Mouse (Mus musculus) naive thymus-derived CD4-positive, alpha-beta T cell, adult 2 months (primary cell): ENCODE results near the gene Rab30.

ENCODE experiments used
- DNase-seq: peaks from one replicate; pipeline ENCODE4 v3.0.0-alpha.2; 2011; ENCODE audit warnings: low read depth

Rab30 gene

DNA sequence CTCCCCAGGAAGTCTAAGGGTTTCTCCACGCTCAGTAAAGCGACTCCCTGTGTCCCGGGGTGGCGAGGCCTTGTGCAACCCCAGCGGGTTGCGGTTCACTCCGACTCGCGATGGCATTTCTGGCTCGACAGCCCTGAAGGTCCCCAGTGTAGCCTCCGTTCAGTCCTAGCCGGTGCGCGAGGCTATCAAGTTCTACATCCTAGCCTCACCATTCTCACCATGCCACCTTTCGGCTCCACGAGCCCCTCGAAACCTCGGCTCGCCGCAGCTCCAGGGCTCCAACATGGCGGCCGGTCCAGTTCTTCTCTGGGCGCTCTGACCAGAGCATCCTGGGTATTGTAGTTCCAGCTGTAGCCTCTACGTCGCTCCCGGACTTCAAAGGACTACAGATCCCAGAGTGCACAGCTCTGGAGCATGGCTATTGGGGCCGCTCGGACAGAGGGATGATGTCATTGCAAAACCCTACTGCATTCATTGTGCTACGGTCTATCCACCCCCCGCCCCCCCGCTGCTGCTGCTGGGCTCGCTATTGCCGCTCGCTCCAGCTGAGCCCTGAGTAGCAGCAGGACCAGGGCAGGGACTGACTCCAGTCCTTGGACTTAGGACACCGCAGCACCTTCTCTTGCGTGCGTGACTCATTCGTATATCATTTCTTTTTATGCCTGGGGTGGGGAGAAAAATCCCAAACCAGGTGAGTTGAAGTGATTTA lies at the start of gene Rab30:
Gene Rab30, plus strand, starts transcription at position 452 of the 709 bp plus-strand sequence.
- peak; percentile 95 for DNase-seq

DNA sequence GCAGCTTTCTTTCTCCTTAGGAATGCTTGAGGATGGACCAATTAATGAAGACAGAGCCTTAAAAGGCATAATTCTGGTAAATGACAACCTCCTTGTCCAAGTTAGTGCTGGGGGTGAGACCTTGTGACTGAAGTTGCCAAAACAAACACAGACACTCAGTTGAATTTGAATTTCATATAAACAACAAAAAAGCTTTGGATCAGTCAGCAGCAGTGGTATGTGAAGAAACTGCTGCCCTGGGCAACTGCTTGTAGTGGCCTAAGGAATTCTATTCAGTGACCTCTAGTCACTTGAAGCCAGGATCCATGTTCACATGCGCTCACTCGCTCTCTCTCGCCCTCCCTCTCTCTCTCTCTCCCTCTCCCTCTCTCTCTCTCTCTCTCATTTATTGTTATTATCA lies 45.0 kb upstream of the Rab30 start:
- no peak for DNase-seq

DNA sequence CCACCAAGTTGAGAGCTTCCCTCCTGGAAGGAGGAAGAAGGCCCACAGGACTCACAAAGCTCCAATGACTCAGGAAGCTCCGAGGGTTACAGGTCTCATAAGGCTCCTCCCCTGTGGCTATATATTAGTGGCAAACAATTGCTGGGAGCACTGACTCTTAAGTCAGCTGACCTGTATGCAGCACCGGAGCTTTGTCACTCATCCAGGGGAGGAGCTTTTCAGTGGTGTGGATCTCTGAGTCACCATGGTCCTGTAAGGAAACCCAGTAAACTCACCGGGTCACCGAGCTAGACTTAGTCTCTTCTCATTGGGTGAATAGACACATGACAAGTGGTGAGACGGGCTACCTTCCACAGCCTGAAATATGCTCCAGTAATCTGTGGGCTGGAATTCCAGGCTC lies 42.6 kb upstream of the Rab30 start:
- no peak for DNase-seq

DNA sequence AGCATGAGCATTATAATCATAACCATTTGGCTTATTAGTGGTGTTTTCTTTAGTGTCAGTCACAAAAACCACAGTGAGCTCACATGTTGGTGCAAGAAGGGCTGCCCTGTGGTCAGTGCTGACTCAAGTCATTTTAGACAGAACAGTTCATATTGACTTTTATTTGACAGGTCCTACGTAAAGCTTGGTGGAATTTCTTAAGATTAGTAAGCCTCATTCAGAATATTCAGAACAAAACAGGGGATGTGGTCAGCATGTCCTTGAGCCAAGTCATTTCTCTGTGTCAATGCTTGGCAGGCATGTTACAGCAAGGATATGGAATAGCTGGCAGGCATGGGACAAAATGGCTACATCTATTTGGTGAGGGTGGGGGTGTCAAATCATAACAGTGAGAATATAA lies 37.7 kb upstream of the Rab30 start:
- DNase-seq = no peak

DNA sequence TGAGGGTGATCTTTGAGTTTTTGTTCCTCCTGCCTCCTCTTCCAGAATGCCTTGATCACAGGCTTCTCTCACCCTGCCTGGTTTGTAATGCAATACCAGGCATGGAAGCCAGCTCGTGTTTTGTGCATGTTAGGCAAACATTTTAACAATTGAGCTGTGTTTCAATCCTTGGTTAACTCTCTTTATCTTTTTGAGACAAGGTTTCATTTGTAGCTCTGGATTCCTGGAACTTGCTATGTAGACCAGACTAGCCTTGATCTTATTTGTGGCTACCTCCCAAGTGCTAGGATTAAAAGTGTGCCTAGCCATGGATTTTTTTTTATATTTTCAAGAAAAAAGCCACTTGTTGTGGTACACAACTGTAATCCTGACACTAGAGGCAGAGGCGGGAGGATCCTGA lies 35.9 kb upstream of the Rab30 start:
- DNase-seq = no peak

DNA sequence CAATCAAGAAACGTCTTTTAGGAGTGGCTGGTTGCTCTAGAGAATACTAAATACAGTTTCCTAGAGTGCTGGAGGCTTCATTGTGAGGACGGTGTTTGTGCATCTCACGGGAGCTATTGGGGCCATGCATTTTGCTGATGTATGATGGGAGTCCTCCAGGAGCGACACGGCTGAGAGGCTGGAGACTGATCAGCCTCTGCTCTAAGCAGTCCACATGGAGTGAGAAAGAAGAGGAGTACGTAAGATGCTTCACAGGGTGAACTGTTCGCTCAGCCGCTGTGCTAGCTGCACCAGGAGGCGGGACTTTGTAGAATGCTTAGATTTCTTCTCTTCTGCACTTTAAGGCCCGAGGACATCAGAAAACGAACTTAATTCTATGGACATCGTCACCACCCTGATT lies 34.7 kb upstream of the Rab30 start:
- DNase-seq = no peak

DNA sequence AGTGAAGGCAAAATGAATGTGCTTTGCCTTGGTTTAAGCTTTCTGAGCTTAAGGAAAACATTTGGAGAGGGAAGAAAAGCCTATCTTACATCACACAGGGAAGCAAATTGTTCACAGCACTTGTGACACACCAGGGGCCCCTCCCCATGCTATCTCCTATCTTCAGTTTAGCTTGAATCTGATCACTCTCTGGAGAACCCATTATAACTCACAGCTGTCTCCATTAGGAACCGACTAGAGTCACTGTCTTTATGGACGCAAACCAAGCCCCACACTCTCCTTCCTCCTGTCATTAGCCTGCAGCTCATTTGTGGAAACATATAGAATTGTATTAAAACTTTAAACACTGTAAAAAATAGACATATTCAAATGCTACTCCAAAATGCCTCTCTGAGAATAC lies 31.8 kb upstream of the Rab30 start:
- DNase-seq = no peak

DNA sequence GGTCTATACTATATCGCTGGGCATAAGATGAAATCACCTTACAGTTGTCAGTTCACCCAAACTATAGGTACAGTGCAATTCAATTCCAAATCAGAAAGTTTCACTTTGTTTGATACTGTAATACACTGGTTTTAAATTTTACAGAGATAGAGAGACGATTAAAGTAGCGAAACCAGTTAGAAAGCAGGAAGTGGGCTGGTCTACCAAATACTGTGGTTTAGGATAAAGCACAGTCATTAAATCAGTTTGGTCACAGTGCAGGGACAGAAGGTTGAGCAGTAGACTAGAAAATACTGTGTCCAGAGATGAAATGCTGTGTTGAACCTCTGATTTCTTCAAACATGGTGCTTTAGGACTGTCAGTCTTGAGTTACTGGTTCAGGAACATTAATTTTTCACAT lies 29.8 kb upstream of the Rab30 start:
- peak; percentile 21 for DNase-seq

DNA sequence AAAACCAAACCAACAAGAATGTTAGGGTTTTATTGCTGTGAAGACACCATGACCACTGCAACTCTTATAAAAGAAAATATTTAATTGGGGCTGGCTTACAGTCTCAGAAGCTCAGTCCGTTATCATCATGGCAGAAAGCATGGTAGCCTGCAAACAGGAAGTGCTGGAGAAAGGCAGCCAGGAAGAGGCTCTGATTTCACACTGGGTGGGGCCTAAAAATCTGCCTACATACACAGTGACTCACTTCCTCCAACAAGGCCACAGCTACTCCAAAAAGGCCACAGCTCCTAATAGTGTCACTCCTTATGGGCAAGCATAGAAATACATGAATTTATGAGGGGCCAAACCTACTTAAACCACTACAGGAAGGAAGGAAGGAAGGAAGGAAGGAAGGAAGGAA lies 26.3 kb upstream of the Rab30 start:
- DNase-seq = no peak

DNA sequence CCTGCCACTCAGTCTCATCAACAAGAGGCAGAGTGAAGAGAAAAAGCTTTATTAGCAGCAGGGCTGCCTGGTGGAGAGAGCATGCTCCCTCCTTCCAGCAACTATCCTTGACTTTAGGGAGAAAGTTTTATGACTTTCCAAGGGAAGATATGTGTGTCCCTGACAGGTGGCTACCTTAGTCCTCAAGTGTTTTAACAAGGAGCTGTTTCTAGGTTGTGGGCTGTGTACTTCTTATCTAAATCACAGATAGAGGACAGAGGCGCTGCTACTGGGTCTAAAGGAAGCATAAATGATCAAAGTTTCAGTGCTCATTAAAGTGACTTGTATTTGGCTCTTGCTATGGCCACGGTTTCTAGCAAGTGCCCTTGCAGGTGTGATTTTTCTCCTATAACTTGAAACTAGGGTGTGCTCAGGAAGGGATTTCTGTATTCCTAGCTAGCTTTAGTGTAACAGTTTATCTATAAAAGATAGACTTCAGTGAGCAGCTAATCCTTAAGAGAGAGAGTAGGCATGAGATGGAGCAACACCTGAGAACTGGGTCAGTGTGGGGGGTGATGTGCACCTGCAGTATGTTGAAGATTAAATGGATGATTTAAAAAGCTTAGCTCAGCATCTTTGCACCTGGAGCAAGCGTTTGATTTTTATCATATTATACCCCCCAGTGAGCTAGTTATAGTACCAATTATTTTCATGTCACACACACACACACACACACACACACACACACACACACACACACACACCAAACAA lies 21.1 kb upstream of the Rab30 start:
- no peak for DNase-seq

DNA sequence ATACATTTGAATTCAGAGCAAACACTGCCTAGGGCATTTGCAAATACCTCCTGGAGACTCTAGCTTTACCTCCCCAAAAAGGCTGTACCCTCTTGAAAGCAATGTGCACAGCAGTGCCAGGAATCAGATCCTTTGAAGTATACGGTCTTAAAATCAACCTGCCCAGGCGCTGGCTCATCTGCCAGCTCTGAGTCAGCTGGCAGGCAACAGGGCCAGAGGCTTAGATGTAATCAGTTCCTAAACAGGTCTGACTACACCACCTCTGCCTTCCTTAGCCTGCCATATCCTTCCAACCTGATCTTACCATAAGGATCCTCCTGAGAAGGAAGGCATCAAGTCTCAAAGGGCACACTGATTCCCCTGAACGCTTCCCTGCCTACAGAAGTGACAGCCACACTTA lies 17.7 kb upstream of the Rab30 start:
- no peak for DNase-seq

DNA sequence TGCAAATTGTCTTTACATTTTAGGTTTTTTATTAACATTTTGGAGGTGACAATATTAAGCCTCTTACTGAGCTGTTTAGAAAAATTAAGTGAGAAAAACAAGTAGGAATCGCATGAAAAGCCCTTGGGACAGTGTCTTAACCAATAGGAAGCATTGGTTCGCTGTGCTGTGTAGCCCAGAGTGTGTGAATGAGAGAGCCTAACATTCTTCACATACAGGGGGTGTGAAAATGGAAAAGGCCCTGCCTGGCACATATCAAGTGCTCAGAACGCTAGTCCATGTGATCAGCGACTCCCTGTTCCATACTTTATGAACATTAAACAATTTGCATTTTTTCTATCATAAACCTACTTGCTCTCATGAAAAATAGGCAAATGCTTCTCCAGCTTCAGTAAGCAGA lies 17.1 kb upstream of the Rab30 start:
- DNase-seq = no peak

DNA sequence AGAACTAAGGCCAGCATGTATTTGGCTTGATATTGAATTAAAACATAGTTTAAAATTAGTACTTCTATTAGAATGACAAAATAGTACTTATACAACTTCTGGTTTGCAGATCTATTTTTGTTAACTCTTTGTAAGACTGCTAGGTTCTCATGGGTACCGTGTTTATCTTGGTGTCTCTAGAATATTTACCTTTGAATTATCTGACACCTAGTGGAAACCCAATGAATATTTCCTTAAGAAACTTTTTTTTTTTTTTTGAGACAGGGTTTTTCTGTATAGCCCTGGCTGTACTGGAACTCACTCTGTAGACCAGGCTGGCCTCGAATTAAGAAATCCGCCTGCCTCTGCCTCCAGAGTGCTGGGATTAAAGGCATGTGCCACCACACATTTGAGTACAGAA lies 11.8 kb upstream of the Rab30 start:
- DNase-seq = peak; percentile 17

DNA sequence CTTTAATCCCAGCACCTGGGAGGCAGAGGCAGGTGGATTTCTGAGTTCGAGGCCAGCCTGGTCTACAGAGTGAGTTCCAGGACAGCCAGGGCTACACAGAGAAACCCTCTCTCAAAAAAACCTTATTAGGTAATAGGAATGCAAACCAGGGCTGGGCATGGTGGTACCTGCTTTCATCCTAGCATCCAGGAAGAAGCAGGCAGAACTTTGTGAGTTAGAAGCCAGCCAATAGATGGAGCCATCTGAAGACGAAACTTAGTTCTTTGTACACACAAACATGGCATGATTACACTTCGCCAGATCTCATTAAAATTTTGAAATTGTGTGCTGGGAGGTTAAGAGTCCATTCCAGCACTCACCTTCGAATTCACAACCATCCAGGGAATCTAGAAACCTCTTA lies 10.9 kb upstream of the Rab30 start:
- DNase-seq = no peak

DNA sequence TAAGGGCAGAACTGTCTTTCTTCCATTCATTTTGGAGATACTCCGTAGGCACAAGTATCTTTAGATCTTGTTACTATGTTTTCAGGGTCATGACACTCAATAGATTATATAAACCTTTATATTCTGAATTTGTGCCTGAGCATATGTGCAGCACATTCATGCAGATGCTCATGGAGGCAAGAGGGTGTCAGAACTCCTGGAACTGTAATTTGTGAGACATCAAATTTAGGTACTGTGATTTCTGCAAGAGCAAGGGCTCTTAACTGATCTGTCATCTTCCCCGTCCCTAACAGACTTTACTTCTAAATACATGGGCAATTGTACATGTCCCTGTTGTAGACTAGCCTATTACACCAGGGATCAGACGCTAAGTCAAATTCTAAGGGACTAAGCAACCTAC lies 10.4 kb upstream of the Rab30 start:
- no peak for DNase-seq

DNA sequence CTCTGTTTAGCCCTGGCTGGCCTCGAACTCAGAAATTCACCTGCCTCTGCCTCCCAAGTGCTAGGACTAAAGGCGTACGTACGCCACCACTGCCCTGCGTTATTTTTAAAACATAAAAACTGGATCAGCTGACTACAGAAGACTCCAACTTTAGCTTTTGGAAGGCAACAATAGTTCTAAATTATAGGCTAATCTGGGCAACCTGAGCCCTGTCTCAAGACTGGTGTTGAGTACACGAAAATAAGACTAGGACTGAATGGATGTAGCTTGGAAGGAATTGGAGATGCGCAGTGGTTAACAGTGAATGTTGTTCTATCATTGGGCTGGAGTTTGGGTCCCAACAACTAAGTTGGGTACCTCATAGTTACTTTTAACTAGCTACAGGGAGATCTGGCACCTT lies 9.3 kb upstream of the Rab30 start:
- DNase-seq = no peak

DNA sequence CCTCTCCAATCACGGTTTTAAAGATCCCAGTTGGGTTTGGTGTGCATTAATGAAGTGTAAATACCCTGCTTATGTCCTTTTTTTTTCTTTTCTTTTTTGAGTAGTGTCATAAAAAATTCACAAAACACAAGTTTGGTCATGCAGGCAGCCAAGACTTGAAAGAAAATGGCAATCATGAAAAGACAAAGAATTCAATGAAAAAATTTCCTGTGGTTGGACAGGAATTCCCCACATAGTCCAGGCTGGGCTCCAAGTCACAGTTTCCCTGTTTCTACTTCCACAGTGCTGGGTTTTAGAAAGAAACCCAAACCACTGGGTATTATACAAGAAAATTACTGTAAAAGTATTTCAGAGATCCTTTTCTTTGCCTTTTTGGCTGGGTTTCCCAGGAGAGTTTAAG lies 3.8 kb upstream of the Rab30 start:
- no peak for DNase-seq

DNA sequence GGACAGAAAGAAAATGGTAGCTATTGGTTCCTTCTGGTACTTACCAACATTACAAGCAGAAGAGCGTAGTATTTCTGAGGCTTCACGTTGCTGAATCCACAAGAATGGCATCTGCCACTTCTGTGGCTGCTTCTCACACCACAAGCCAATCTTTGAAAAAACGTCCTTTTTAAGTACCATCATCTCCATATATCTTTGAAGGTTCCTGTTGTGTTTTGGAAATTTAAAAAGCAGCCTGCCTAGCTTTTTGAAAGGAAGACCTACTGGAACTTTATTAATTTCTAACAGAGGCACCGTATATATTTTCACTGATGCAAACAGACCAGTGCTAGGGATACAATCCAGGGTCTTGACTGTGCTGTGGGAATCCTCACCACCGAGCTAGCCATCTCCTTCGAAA lies 1.4 kb upstream of the Rab30 start:
- peak; percentile 29 for DNase-seq

DNA sequence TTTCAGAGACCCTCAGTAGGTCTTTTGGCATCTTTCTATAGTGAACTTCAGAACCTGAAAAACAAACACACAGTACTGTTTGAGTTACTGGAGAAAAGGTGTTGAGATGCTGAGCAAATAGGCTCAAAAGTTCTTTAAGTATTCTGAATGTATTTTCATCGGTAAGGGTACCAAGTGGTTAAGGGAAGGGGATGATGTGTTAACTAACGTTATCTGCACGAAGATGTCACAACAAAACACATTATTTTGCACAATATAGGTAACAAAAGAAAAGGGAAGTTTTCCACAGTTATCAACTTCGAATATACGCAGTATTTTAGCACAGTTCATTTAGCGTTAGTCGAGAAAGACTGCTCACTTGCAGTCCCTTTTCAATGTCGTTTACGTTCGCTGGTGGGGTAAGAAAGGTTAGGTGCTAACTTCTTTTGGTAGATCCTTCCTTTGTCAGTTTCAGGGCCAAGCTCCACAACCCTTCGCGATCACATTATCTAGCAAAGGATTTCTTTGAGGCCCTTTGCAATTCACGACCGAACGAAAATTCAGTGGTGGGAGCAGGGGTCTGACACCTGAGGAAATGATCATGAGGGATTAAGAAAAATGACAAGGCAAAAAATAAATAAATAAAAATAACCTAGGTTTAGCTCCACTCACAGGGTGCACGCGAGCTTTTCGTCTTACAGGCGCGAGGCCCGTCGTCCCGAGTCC lies 840 bp upstream of the Rab30 start:
- no peak for DNase-seq

DNA sequence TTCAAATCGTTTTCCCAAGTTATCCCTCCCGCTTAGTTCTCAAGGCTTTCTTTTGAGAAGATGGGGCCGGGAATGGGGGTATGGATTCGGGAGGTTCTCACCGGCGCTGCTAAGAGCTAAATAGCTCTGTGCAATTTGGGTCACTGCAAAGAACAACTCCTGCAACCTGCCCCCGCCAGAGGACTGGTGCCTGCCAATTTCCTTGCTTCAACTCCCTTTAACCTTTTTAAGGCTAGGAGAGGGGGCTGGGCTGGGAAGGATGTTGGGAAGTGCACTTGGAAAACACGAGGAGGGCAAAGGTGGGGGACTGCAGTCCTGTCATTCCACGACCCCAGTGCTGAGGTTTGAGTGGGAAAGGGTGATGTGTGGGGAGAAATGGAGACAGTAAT lies 452 bp downstream of the Rab30 start:
- no peak for DNase-seq

DNA sequence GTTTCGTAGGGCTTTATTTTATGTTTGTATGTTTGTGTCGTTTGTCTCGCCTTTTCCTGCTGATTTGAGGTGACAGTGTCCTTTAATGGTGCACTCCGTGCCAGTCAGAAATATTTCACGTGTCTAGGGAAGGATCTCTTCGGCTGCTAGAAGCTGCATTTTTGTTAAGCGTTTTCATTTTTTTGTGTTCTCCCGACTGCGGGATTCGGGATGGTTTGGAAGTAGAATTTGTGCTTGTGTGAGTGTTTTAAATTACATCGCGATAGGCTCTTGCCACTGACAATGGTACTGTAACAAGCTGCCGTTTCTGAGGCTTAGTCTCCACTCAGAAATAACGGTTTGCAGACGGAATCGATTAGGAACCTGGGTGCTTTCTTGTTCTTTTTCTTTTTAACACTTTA lies 938 bp downstream of the Rab30 start:
- peak; percentile 57 for DNase-seq

DNA sequence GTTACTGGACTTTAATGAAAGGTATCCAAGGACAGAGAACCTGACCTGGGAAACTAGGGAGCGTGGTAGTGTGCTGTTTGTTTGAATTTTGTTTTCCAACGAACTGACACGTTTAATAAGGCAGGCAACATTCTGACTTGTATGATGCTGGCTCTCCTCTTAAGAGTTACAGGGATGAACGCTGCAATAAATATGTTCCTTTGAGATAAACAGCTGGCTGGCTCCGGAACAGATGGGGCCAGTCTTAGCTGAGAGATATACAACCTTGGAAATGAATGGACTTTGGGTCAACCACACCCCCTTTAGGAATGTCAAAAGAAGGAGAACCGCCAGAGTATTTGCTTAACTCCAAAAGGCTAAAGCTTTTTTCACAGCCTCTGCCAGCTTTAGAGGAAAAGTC lies 1.4 kb downstream of the Rab30 start:
- DNase-seq = no peak

DNA sequence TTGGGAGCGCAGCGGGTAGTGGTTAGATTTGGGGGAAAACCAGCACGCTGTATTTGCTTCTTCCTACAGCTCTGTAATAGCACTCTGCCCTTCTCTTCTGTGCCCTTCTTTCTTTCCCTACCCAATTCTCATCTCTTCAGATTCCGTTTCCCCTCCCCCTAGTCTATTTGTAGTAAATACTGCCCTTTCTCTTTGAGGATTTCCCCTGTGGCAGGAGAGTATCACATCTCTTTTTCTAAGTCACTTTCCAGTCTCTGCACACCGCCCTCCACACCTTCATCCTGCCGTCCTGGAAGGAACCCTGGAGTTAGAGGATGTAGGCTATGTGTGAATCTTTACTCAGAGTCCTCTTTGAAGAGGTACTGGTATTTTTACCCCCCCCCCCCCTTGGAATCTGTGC lies 1.9 kb downstream of the Rab30 start:
- peak; percentile 23 for DNase-seq
